Mouse (Mus musculus) kidney, embryonic 14.5 days (tissue): Measurements from ENCODE around the gene Pole2. TPM values are rescaled to one million over a fixed set of nuclear protein-coding genes. Genes with fewer than 3 reads are reported as not detected.

Source experiments
- ATAC-seq: fragments of 200-750 bp; cut with Nextera tagmentation; 2 replicates; pipeline ENCODE4 v1.8.0; 2017; ENCODE audit warnings: moderate number of reproducible peaks, mild to moderate bottlenecking, moderate TSS enrichment, moderate library complexity; ENCODE audit not compliant: low FRiP score, low TSS enrichment
- H3K27ac ChIP-seq: fragments of 300-500 bp; sonication (generic); 2 replicates; pipeline ENCODE4 v1.5.1; 2014; ENCODE audit warnings: low read depth, mild to moderate bottlenecking, low read length, moderate library complexity, mixed read lengths
- H3K27me3 ChIP-seq: fragments of 300-500 bp; sonication (generic); 2 replicates; pipeline ENCODE4 v1.6.1; 2014; ENCODE audit warnings: mild to moderate bottlenecking, low read length; ENCODE audit not compliant: control insufficient read depth, insufficient read depth
- H3K36me3 ChIP-seq: fragments of 300-500 bp; sonication (generic); 2 replicates; pipeline ENCODE4 v1.6.1; 2014; ENCODE audit warnings: low read length, mixed read lengths; ENCODE audit not compliant: control insufficient read depth, insufficient read depth
- H3K4me1 ChIP-seq: fragments of 300-500 bp; sonication (generic); 2 replicates; pipeline ENCODE4 v1.6.1; 2014; ENCODE audit warnings: low read length, mixed read lengths; ENCODE audit not compliant: control insufficient read depth, insufficient read depth
- H3K4me2 ChIP-seq: fragments of 300-500 bp; sonication (generic); replicated peaks from 2 replicates; pipeline ENCODE4 v1.6.1; 2014; ENCODE audit warnings: low read depth, mild to moderate bottlenecking, low read length
- H3K4me3 ChIP-seq: fragments of 300-500 bp; sonication (generic); 2 replicates; pipeline ENCODE4 v1.5.1; 2014; ENCODE audit warnings: mild to moderate bottlenecking, low read length
- H3K9ac ChIP-seq: fragments of 300-500 bp; sonication (generic); 2 replicates; pipeline ENCODE4 v1.6.1; 2014; ENCODE audit warnings: low read depth, mild to moderate bottlenecking, low read length, moderate library complexity
- H3K9me3 ChIP-seq: fragments of 300-500 bp; sonication (generic); 2 replicates; pipeline ENCODE4 v1.6.1; 2016; ENCODE audit warnings: low read length; ENCODE audit not compliant: control insufficient read depth
- WGBS: fragments of 180-500 bp; shearing (Covaris S2); extraction: QIAGEN DNeasy Blood & Tissue Kit; methylation state at CpG from one replicate; pipeline ENCODE4 v1.1.7; 2014; 5-methylcytosine and 5-hydroxymethylcytosine counted together
- polyA plus RNA-seq: library from polyadenylated mRNA; unstranded; fragments of >200 nt; fragmentation: Nextera tagmentation; extraction: Ambion mirVana; gene quantifications from 2 replicates; pipeline ENCODE4 v1.2.1, GENCODE M21; 2014

Gene Pole2
- polyA plus RNA-seq, 1 experiment from 2014 or later = 32.1 TPM

DNA sequence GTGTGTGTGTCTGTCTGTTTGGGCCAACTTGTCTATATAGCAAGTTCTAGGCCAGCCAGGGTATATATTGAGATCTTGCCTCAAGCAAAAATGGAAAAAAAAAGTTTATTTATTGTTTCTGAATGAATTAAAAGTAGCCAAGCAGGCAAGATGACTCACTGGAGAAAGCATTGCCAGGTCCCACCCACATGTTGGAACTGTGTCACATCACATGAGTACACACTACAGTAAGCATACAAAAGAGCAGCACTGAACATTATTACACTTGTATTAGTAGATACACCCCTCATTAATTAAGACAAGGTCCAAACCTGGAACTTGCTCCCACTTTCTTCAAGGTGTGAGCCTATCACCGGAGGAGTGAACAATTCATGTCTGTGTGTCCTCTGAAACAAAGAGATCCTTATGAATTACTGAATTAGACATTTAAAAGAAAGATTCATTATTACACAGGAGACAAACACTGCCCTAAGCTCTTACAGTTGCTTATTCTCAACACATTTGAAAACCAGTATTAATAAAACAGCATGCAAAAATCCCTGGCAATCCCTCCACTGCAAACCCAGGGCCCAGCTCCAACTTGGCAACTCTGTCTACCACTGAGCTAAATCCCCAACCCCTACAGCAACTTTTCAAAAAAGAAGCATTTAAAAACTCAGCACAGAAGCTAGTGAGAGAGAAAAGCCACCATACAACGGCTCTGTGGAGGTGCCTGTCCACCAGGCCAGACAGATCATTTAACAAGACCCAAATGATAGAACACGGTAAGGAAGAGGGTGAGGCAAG is 12.8 kb downstream of the Pole2 start:
- ATAC-seq = no peak
- 93% methylated on average over 3 of the region's 3 CpGs for WGBS
- H3K9me3 ChIP-seq = no peaks in the 10 kb centered on the region
- no peak overlapping the region for H3K4me2 ChIP-seq
- H3K27me3 ChIP-seq = no peaks in the 10 kb centered on the region
- H3K9ac ChIP-seq = no peak overlapping the region
- H3K27ac ChIP-seq = no peak overlapping the region
- no peaks in the 10 kb centered on the region for H3K4me1 ChIP-seq
- H3K4me3 ChIP-seq = no peak overlapping the region
- peaks cover 58% of the 10 kb centered on the region for H3K36me3 ChIP-seq

DNA sequence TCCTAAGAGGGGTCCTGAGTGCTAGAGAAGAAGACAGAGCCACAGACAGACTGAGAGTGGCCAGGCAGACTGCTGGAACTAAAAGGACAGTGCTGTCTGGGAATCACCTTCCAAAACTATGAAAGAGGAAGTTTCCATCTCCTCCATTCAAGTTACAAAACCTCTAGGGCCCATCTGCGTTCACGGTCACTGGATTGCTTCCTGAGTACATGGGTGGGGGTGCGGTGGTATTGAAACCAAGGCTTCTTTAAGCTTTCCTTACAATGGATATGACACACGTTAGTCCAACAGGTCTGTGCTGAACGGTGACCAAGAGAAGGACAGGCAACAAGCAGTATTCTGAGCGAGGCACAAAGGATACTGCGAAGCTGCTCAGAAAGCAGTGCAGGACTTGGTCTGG is 13.6 kb downstream of the Pole2 start:
- WGBS = 94% methylated on average over 7 of the region's 7 CpGs
- Histone ChIP-seq H3K9ac (no peak overlapping the region), H3K4me2 (no peak overlapping the region), H3K9me3 (no peaks in the 10 kb centered on the region), H3K36me3 (peaks cover 62% of the 10 kb centered on the region), H3K27ac (no peak overlapping the region), H3K27me3 (no peaks in the 10 kb centered on the region), H3K4me1 (no peaks in the 10 kb centered on the region), H3K4me3 (no peak overlapping the region)
- ATAC-seq = no peak

DNA sequence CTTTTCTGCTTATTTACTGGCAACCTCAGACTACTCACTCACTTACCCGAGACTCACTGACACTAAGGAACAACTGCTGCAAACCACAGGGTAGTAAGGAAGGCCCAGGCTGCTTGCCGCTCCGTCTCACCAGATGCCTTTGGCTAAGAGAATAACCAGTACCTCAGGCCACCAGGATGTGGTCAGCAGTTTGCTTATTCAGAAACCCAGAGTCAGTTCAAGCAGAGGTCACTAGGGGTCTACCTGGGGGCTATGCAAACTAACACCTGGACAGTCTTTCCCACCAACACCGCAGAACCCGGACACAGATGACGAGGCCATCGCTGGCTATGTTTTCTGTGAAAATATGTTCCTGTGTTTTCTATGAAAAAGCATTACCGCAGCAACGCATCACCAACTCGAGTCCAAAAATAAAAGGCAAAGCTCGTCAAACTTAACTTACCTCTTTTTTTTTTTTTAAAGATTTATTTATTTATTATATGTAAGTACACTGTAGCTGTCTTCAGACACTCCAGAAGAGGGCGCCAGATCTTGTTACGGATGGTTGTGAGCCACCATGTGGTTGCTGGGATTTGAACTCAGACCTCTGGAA is 14.7 kb downstream of the Pole2 start:
- Histone ChIP-seq H3K4me3 (no peak overlapping the region), H3K36me3 (peaks cover 61% of the 10 kb centered on the region), H3K27ac (no peak overlapping the region), H3K27me3 (no peaks in the 10 kb centered on the region), H3K9ac (no peak overlapping the region), H3K4me2 (no peak overlapping the region), H3K9me3 (no peaks in the 10 kb centered on the region), H3K4me1 (no peaks in the 10 kb centered on the region)
- WGBS = 96% methylated on average over 13 of the region's 13 CpGs
- ATAC-seq = no peak

DNA sequence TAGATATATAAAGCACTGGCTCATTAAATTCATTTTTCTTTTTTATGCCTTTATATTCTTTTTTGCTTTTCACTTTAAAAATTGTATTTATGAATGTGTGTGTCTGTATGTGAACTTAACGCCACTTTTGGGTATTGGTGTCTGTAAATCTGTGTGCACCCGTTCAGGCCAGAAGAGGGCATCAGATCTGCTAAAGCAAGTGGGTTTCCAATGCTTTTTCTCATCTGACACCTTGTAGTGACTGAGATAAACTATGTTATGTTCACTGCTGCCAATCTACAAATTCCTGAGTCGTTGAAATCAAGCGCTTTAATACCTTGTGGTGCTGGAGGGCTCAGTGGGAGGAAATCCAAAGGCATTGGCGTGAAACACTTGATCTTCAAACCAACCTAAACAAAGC is 16.9 kb downstream of the Pole2 start:
- Histone ChIP-seq H3K9me3 (no peaks in the 10 kb centered on the region), H3K9ac (no peak overlapping the region), H3K4me1 (no peaks in the 10 kb centered on the region), H3K4me2 (no peak overlapping the region), H3K4me3 (no peak overlapping the region), H3K27ac (no peak overlapping the region), H3K36me3 (peaks cover 58% of the 10 kb centered on the region), H3K27me3 (no peaks in the 10 kb centered on the region)
- WGBS = 85% methylated on average over 5 of the region's 5 CpGs
- ATAC-seq = no peak

DNA sequence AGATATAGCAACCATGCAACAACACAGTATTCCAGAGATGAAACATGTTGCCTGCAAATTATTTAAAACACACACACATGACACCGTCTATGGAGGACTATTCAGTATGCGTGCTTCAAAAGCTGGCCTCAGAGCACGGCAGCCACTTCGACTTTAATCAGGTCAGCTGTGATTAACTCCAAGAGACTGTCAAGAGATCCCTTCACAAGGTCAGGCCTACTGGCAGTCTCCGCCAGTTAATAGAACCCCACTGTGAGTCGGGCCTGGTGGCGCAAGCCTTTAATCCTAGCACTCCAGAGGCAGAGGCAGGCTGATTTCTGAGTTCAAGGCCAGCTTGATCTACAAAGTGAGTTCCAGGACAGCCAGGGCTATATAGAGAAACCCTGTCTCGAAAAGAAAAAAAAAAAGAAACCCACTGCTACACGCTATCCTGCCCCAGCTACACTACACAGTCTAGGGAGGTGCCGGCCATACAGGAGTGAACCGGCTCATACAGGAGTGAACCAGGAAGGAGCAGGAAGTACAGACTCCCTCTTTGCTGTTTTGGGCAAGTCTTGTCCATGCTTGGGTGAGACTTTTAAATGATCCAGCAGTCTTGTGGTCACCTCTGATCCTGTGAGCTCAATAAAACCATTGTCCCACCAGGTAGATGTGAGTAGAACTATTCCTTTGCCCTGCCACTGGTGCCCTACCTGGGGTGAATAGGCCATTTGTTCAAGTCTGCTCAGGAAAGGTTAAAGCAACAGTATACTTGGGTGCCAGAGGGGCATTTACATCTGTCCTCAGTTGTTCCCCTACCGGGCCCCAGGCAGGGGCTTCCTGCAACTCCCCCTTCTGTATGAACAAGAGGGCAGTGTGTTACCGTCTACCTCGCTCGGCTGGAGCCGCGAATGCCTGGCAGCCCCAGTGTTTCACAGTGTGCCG is 17.7 kb downstream of the Pole2 start:
- Histone ChIP-seq H3K9me3 (no peaks in the 10 kb centered on the region), H3K4me2 (no peak overlapping the region), H3K36me3 (peaks cover 53% of the 10 kb centered on the region), H3K9ac (no peak overlapping the region), H3K27me3 (no peaks in the 10 kb centered on the region), H3K4me3 (no peak overlapping the region), H3K4me1 (no peaks in the 10 kb centered on the region), H3K27ac (no peak overlapping the region)
- no peak for ATAC-seq
- WGBS = 87% methylated on average over 18 of the region's 18 CpGs

DNA sequence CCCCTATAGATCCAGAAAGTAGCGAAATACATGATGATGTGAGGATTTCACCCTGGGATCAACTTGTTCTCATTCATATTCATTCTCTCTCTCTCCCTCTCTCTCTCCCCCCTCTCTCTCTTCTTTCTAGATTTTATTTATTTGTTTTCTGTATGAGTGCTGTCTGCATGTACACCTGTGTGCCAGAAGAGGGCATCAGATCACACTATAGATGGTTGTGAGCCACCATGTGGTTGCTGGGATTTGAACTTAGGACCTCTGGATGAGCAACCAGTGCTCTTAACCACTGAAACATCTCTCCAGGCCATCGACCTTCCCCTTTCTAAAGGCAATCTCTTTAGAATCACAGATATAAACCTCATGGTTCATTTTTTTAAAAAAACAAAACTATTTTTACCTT is 19.5 kb downstream of the Pole2 start:
- no peak overlapping the region for H3K9ac ChIP-seq
- no peaks in the 10 kb centered on the region for H3K27me3 ChIP-seq
- H3K36me3 ChIP-seq = peaks cover 37% of the 10 kb centered on the region
- 90% methylated on average over 2 of the region's 2 CpGs for WGBS
- ATAC-seq = no peak
- no peak overlapping the region for H3K4me3 ChIP-seq
- no peaks in the 10 kb centered on the region for H3K9me3 ChIP-seq
- no peak overlapping the region for H3K27ac ChIP-seq
- H3K4me1 ChIP-seq = no peaks in the 10 kb centered on the region
- no peak overlapping the region for H3K4me2 ChIP-seq

DNA sequence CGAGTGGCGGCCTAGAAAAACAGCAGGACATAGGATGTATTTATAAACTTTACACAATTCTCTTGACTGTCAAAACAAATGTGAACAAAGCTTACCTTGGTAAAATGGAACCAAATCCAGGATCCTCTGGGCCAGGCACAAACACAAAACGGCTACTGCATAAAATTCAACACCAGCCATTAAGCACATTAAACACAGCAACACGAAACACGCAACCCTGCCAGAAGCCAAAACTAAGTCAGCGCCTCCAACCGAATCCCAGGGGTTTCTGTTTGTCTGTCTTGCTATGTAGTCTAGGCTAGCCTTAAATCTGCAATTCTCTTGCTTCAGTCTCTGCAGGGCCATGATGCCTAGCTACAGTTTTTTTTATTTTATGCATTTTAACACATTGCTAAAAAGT is 20.1 kb downstream of the Pole2 start:
- peaks cover 34% of the 10 kb centered on the region for H3K36me3 ChIP-seq
- no peaks in the 10 kb centered on the region for H3K9me3 ChIP-seq
- no peak overlapping the region for H3K4me2 ChIP-seq
- no peak for ATAC-seq
- no peak overlapping the region for H3K4me3 ChIP-seq
- H3K27ac ChIP-seq = no peak overlapping the region
- WGBS = 95% methylated on average over 7 of the region's 7 CpGs
- no peaks in the 10 kb centered on the region for H3K27me3 ChIP-seq
- H3K9ac ChIP-seq = no peak overlapping the region
- H3K4me1 ChIP-seq = no peaks in the 10 kb centered on the region

DNA sequence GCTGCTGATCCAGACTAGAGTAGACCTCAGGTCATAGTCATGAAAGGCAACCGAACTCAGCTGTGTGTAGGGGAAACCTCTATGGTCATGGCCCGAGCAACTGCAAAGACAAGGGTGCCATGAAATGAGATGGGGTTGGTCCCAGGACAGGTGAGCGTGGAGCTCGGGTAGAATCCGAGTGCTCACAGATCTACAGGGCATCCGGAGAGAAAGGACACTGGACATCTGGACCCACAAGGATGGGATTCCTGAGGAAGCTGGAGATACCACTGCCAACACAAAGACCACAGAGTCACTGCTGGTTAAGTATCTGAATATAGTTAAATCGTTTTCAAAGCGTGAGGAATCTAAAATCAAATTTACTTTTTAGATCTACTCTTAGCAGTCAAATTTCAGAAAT is 20.6 kb downstream of the Pole2 start:
- ATAC-seq = no peak
- 95% methylated on average over 8 of the region's 8 CpGs for WGBS

More for the DNA sequence above, 20.6 kb downstream of the Pole2 start:
- no peaks in the 10 kb centered on the region for H3K9me3 ChIP-seq
- H3K27me3 ChIP-seq = no peaks in the 10 kb centered on the region
- H3K4me2 ChIP-seq = no peak overlapping the region
- peaks cover 36% of the 10 kb centered on the region for H3K36me3 ChIP-seq
- H3K4me1 ChIP-seq = no peaks in the 10 kb centered on the region
- no peak overlapping the region for H3K27ac ChIP-seq
- H3K9ac ChIP-seq = no peak overlapping the region
- no peak overlapping the region for H3K4me3 ChIP-seq
